Mouse (Mus musculus) left cerebral cortex, adult 11 months (tissue): Measurements from ENCODE around the gene Ttyh2.
A peak's percentile ranks its signal among the peaks of the same experiment; 100 is the strongest.
"Not testable (repeated sequence)": the region's sequence is repeated elsewhere in the genome, so short reads cannot be mapped to it uniquely, and the experiment has no call there.

Experiments used
- DNase-seq: peaks from one replicate; pipeline ENCODE4 v3.0.0; 2022; ENCODE audit warnings: low spot score

Gene Ttyh2

GRCm38 (mm10) chr11:114662161-114662560 is 13.1 kb upstream of the Ttyh2 start:
- DNase-seq: no peak

GRCm38 (mm10) chr11:114662746-114663362 is 12.4 kb upstream of the Ttyh2 start:
- no peak for DNase-seq

- DNase-seq: no peak
These were observed 11.1 kb upstream of the Ttyh2 start for GRCm38 (mm10) chr11:114664164-114664563.

GRCm38 (mm10) chr11:114665463-114665862 is 9.8 kb upstream of the Ttyh2 start:
- no peak for DNase-seq

GRCm38 (mm10) chr11:114666786-114667185 is 8.4 kb upstream of the Ttyh2 start:
- no peak for DNase-seq

- no peak for DNase-seq
These were observed 7.8 kb upstream of the Ttyh2 start for GRCm38 (mm10) chr11:114667236-114667931.

- not testable (repeated sequence) for DNase-seq
These were observed 7.3 kb upstream of the Ttyh2 start for GRCm38 (mm10) chr11:114667932-114668285.

- DNase-seq: peak; percentile 92
These were observed 6.9 kb upstream of the Ttyh2 start, which contains the start of gene Rpl38 for GRCm38 (mm10) chr11:114668301-114668710. Rpl38 (plus strand) TSS chr11:114668524.

- peak; percentile 75 for DNase-seq
These were observed 6.2 kb upstream of the Ttyh2 start for GRCm38 (mm10) chr11:114668741-114669623.

- no peak for DNase-seq
These were observed 5.5 kb upstream of the Ttyh2 start for GRCm38 (mm10) chr11:114669651-114670168.

GRCm38 (mm10) chr11:114671147-114671546 is 4.1 kb upstream of the Ttyh2 start:
- DNase-seq: no peak

- DNase-seq: no peak
These were observed 2.2 kb upstream of the Ttyh2 start for GRCm38 (mm10) chr11:114672794-114673718.

GRCm38 (mm10) chr11:114673719-114674050 is 1.5 kb upstream of the Ttyh2 start:
- DNase-seq: no peak

- DNase-seq: no peak
These were observed 1.1 kb upstream of the Ttyh2 start for GRCm38 (mm10) chr11:114674180-114674579.

- not testable (repeated sequence) for DNase-seq
These were observed 435 bp upstream of the Ttyh2 start for GRCm38 (mm10) chr11:114674796-114675195.

- no peak for DNase-seq
These were observed 683 bp downstream of the Ttyh2 start for GRCm38 (mm10) chr11:114675826-114676401.

GRCm38 (mm10) chr11:114676431-114676830 is 1.2 kb downstream of the Ttyh2 start:
- DNase-seq: no peak

GRCm38 (mm10) chr11:114676896-114677530 is 1.8 kb downstream of the Ttyh2 start:
- no peak for DNase-seq

- no peak for DNase-seq
These were observed 4.4 kb downstream of the Ttyh2 start for GRCm38 (mm10) chr11:114679582-114679981.

- DNase-seq: no peak
These were observed 5.1 kb downstream of the Ttyh2 start for GRCm38 (mm10) chr11:114680291-114680690.

- DNase-seq: no peak
These were observed 5.8 kb downstream of the Ttyh2 start for GRCm38 (mm10) chr11:114681054-114681453.
